Mouse (Mus musculus) liver, embryonic 14.5 days (tissue): Measurements from ENCODE around the gene Snx11.

Experiments used
- CTCF ChIP-seq: IDR thresholded peaks from 2 replicates; pipeline ENCODE4 v1.5.1; 2016; ENCODE audit warnings: antibody characterized with exemption, low read depth, control low read depth
- EP300 ChIP-seq: IDR thresholded peaks from 2 replicates; pipeline ENCODE4 v1.6.1; 2016; ENCODE audit warnings: antibody characterized with exemption, low read depth

- TF ChIP-seq CTCF: no peak
- no peak for TF ChIP-seq EP300
These were observed 45.5 kb upstream of the Snx11 start for GRCm38 (mm10) chr11:96822675-96823470.
